Mouse (Mus musculus) heart, embryonic 15.5 days (tissue): ENCODE data around the gene Syngap1. TPM values are rescaled to one million over a fixed set of nuclear protein-coding genes. Genes with fewer than 3 reads are reported as not detected.

Experiments
- ATAC-seq: fragments of 200-750 bp; cut with Nextera tagmentation; replicated peaks from 2 replicates; pipeline ENCODE4 v1.8.0; 2017; ENCODE audit warnings: low read depth, moderate TSS enrichment; ENCODE audit not compliant: insufficient number of reproducible peaks, insufficient read depth, low FRiP score
- H3K27ac ChIP-seq: fragments of 300-500 bp; sonication (generic); 2 replicates; pipeline ENCODE4 v1.5.1; 2015; ENCODE audit warnings: mild to moderate bottlenecking, inconsistent platforms
- H3K27me3 ChIP-seq: fragments of 300-500 bp; sonication (generic); 2 replicates; pipeline ENCODE4 v1.6.1; 2015; ENCODE audit warnings: inconsistent platforms
- H3K36me3 ChIP-seq: fragments of 300-500 bp; sonication (generic); 2 replicates; pipeline ENCODE4 v1.6.1; 2015; ENCODE audit warnings: mild to moderate bottlenecking, inconsistent platforms
- H3K4me1 ChIP-seq: fragments of 300-500 bp; sonication (generic); replicated peaks from 2 replicates; pipeline ENCODE4 v1.6.1; 2015; ENCODE audit warnings: inconsistent platforms
- H3K4me2 ChIP-seq: fragments of 300-500 bp; sonication (generic); 2 replicates; pipeline ENCODE4 v1.6.1; 2015; ENCODE audit warnings: inconsistent platforms, mild to moderate bottlenecking, moderate library complexity
- H3K4me3 ChIP-seq: fragments of 300-500 bp; sonication (generic); 2 replicates; pipeline ENCODE4 v1.5.1; 2015; ENCODE audit warnings: mild to moderate bottlenecking, inconsistent platforms
- H3K9ac ChIP-seq: fragments of 300-500 bp; sonication (generic); 2 replicates; pipeline ENCODE4 v1.6.1; 2015; ENCODE audit warnings: mild to moderate bottlenecking, inconsistent platforms
- H3K9me3 ChIP-seq: fragments of 300-500 bp; sonication (generic); replicated peaks from 2 replicates; pipeline ENCODE4 v1.6.1; 2016; ENCODE audit warnings: inconsistent platforms
- WGBS: fragments of 180-500 bp; shearing (Covaris S2); methylation state at CpG from one replicate; pipeline ENCODE4 v1.1.7; 2015; ENCODE audit warnings: mixed read lengths; 5-methylcytosine and 5-hydroxymethylcytosine counted together
- polyA plus RNA-seq: library from polyadenylated mRNA; unstranded; fragments of >200 nt; fragmentation: Nextera tagmentation; extraction: Ambion mirVana; gene quantifications from 2 replicates; pipeline ENCODE4 v1.2.1, GENCODE M21; 2015

Syngap1 gene
- polyA plus RNA-seq, 1 experiment from 2014 or later, result 0.60 TPM

DNA sequence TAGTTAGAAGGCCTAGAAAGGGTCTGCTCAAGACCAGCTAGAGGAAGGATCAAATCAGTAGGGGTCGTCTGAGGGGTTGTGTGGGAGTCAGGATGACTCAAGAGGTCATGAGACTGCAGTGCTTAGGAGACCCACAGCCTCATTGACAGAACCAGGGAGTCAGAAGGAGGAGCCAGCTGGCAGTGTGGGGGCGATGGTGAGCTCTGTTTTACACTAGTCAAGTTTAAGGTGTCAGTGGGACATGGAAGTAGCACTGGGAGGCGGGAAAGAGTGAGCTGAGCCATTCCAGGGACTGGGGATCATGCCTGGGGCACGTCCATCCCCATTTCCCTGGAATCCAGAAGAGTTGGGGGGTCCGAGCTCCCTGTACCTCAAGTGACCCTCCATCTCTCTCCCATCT is 17.8 kb downstream of the Syngap1 start:
- H3K36me3 ChIP-seq, result peaks cover 32% of the 10 kb centered on the region; the same call in 1 of the 2 replicates
- peaks cover 17% of the 10 kb centered on the region for H3K4me1 ChIP-seq
- H3K4me3 ChIP-seq, result no peak overlapping the region
- H3K9ac ChIP-seq, result no peak overlapping the region
- H3K4me2 ChIP-seq, result no peak overlapping the region
- ATAC-seq, result no peak
- WGBS, result 47% methylated on average over 4 of the region's 5 CpGs
- H3K27ac ChIP-seq, result no peak overlapping the region
- no peaks in the 10 kb centered on the region for H3K9me3 ChIP-seq
- H3K27me3 ChIP-seq, result no peaks in the 10 kb centered on the region

DNA sequence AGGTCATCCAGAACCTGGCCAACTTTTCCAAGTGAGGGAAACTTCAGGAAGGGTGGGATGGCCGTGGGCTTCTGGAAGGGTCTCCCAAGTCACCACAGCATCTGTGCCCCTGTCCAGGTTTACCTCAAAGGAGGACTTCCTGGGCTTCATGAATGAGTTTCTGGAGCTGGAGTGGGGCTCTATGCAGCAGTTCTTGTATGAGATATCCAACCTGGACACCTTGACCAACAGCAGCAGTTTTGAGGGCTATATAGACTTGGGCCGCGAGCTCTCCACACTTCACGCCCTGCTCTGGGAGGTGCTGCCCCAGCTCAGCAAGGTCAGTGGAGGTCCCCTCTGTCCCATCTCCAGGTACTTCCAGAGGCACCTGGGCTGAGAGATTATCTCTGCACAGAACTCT is 18.8 kb downstream of the Syngap1 start:
- peaks cover 36% of the 10 kb centered on the region; the same call in 1 of the 2 replicates for H3K36me3 ChIP-seq

GRCm38 (mm10) chr17:26961572-26962240 is 20.7 kb downstream of the Syngap1 start:
- no peak overlapping the region for H3K4me2 ChIP-seq
- 86% methylated on average over 21 of the region's 21 CpGs for WGBS
- H3K36me3 ChIP-seq, result peaks cover 42% of the 10 kb centered on the region; the same call in 1 of the 2 replicates
- H3K4me1 ChIP-seq, result 0 out of 2 replicates have a peak, but pooled peaks cover 3% of the 10 kb centered on the region
- no peak for ATAC-seq
- H3K27ac ChIP-seq, result no peak overlapping the region
- no peaks in the 10 kb centered on the region for H3K27me3 ChIP-seq
- no peak overlapping the region for H3K4me3 ChIP-seq
- no peak overlapping the region for H3K9ac ChIP-seq
- no peaks in the 10 kb centered on the region for H3K9me3 ChIP-seq

More for the DNA sequence above, 18.8 kb downstream of the Syngap1 start:
- H3K4me3 ChIP-seq, result no peak overlapping the region
- no peaks in the 10 kb centered on the region for H3K9me3 ChIP-seq
- no peak for ATAC-seq
- H3K27me3 ChIP-seq, result no peaks in the 10 kb centered on the region
- H3K9ac ChIP-seq, result no peak overlapping the region
- peaks cover 10% of the 10 kb centered on the region for H3K4me1 ChIP-seq
- WGBS, result 88% methylated on average over 4 of the region's 4 CpGs
- no peak overlapping the region for H3K4me2 ChIP-seq
- no peak overlapping the region for H3K27ac ChIP-seq

- H3K4me1 ChIP-seq, result peaks cover 12% of the 10 kb centered on the region
- no peak overlapping the region for H3K27ac ChIP-seq
- peaks cover 16% of the 10 kb centered on the region; the same call in 1 of the 2 replicates for H3K36me3 ChIP-seq
- no peaks in the 10 kb centered on the region for H3K27me3 ChIP-seq
- no peaks in the 10 kb centered on the region for H3K9me3 ChIP-seq
- no peak overlapping the region for H3K9ac ChIP-seq
- no peak overlapping the region for H3K4me3 ChIP-seq
- ATAC-seq, result no peak
- WGBS, result 89% methylated on average over 11 of the region's 11 CpGs
- no peak overlapping the region for H3K4me2 ChIP-seq
Measured at GRCm38 (mm10) chr17:26966993-26967392, 25.9 kb downstream of the Syngap1 start.

- Histone ChIP-seq H3K4me3 (no peak overlapping the region), H3K27me3 (no peaks in the 10 kb centered on the region), H3K9ac (no peak overlapping the region), H3K9me3 (no peaks in the 10 kb centered on the region), H3K4me1 (peaks cover 17% of the 10 kb centered on the region), H3K36me3 (peaks cover 16% of the 10 kb centered on the region; the same call in 1 of the 2 replicates), H3K4me2 (no peak overlapping the region), H3K27ac (no peak overlapping the region)
- ATAC-seq, result no peak
- 89% methylated on average over 6 of the region's 6 CpGs for WGBS
Measured at GRCm38 (mm10) chr17:26967477-26967876, 26.4 kb downstream of the Syngap1 start.

DNA sequence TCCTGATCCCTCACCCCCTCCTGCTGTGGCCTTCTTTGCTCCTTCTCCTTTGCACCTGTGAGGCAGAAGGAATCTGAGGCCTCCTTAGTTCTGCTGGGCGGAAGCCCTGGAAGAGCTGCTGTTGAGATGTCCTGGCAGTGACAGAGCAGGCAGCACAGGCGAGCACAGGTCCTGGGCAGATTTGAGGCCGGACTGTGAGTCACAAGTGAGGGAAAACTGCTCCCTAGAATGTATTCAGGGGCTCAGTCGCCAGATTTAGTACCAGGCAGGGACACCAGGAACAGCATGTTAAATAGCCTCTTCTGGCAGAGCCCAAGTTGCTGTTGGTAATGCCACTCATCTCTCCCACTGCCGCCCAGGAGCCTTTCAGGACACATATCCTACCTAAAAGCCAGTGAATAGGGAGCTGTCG is 27.2 kb downstream of the Syngap1 start:
- ATAC-seq, result no peak
- Histone ChIP-seq H3K27ac (no peak overlapping the region), H3K36me3 (peaks cover 16% of the 10 kb centered on the region; the same call in 1 of the 2 replicates), H3K4me2 (no peak overlapping the region), H3K9ac (no peak overlapping the region), H3K4me3 (no peak overlapping the region), H3K9me3 (no peaks in the 10 kb centered on the region), H3K4me1 (peaks cover 17% of the 10 kb centered on the region), H3K27me3 (no peaks in the 10 kb centered on the region)
- 82% methylated on average over 6 of the region's 6 CpGs for WGBS

- no peak for ATAC-seq
- Histone ChIP-seq H3K9ac (no peak overlapping the region), H3K27me3 (no peaks in the 10 kb centered on the region)
Measured at GRCm38 (mm10) chr17:26969257-26969656, 28.2 kb downstream of the Syngap1 start.

DNA sequence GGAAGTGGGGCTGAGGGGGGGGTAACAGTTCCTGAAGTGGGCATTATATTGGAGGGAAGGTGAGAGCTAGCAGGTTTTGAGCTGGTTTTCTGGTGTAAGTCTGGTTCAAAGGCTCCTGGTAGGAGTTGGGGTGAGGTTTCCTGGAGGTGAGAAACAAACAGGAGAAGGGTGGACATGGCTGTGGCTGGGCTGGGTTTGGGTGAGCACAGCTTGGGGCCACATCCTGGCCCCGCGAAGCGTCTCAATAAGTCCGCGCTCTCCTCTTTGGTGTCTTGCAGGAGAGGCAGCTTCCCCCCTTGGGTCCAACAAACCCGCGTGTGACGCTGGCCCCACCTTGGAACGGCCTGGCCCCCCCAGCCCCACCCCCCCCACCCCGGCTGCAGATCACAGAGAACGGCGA is 29.2 kb downstream of the Syngap1 start:
- Histone ChIP-seq H3K36me3 (peaks cover 8% of the 10 kb centered on the region; the same call in 1 of the 2 replicates), H3K4me2 (no peak overlapping the region), H3K27me3 (no peaks in the 10 kb centered on the region), H3K9ac (no peak overlapping the region), H3K9me3 (no peaks in the 10 kb centered on the region), H3K27ac (no peak overlapping the region), H3K4me3 (no peak overlapping the region), H3K4me1 (peaks cover 31% of the 10 kb centered on the region)
- no peak for ATAC-seq
- 65% methylated on average over 12 of the region's 12 CpGs for WGBS

More at GRCm38 (mm10) chr17:26969257-26969656, 28.2 kb downstream of the Syngap1 start:
- 77% methylated on average over 6 of the region's 6 CpGs for WGBS
- Histone ChIP-seq H3K4me3 (no peak overlapping the region), H3K4me1 (peaks cover 26% of the 10 kb centered on the region), H3K4me2 (no peak overlapping the region), H3K36me3 (peaks cover 16% of the 10 kb centered on the region; the same call in 1 of the 2 replicates), H3K9me3 (no peaks in the 10 kb centered on the region), H3K27ac (no peak overlapping the region)

- Histone ChIP-seq H3K27ac (no peak overlapping the region), H3K4me3 (peak overlapping the region; percentile 90; the same call in 1 of the 2 replicates), H3K36me3 (peaks cover 12% of the 10 kb centered on the region), H3K9me3 (no peaks in the 10 kb centered on the region), H3K27me3 (no peaks in the 10 kb centered on the region), H3K4me1 (peaks cover 38% of the 10 kb centered on the region), H3K4me2 (peak overlapping the region; percentile 90; the same call in 1 of the 2 replicates), H3K9ac (peak overlapping the region; percentile 88; the same call in 1 of the 2 replicates)
- ATAC-seq, result no peak
- 66% methylated on average over 8 of the region's 8 CpGs for WGBS
Measured at GRCm38 (mm10) chr17:26971247-26971905, 30.3 kb downstream of the Syngap1 start.

- H3K27ac ChIP-seq, result peak overlapping the region; percentile 86
- peak overlapping the region; percentile 88 for H3K9ac ChIP-seq
- H3K4me2 ChIP-seq, result peak overlapping the region; percentile 90
- peaks cover 15% of the 10 kb centered on the region for H3K36me3 ChIP-seq
- H3K4me3 ChIP-seq, result peak overlapping the region; percentile 90
- peaks cover 38% of the 10 kb centered on the region for H3K4me1 ChIP-seq
- no peaks in the 10 kb centered on the region for H3K9me3 ChIP-seq
- 5% methylated on average over 3 of the region's 3 CpGs for WGBS
- no peak for ATAC-seq
- H3K27me3 ChIP-seq, result no peaks in the 10 kb centered on the region
Measured at GRCm38 (mm10) chr17:26972107-26972506, 31.1 kb downstream of the Syngap1 start.

DNA sequence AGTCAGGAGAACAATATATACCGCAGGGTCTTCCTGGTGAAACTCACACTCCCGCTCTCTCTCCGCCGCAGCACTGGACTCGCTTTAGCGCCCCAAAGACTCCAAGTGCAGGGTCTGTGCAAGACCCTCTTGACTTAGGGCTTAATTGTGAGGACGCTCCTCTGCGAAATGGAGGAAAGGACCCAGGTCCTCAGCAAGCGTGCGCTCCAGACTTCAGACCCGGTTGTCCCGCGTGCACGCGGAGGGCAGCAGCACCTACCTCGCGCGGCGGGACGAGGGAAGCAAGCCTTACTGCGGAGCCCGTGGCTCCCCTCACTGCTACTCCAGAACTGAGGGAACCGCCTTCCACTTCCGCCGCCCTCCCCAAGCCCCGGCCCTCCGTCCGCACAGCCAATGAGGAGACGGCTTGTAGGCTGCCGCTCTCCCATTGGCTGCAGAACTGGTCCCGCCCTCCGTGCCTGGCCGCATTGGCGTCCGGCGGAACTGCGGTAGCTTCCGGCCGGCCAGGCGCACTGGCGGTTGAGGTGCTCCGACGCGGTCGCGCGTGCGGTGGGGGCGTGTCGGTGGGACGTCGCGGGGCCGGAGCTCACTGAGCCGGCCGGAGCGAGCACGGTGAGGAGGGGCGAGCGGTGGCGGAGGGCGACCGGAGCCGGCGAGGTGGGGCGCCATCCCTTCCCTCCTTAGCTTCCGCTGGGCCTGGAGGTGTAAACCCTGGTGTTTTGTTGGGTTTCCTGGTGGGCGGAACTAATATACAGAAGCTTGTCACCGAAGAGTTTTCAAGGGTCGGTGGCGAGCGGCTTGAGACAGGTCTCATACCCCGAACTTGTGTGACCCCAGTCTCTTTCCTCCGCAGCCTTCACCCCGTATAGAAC is 31.9 kb downstream of the Syngap1 start, which contains the start of gene Zbtb9:
Zbtb9 (plus strand) TSS at position 465 of the 872 bp plus-strand sequence.
- peak within 1 kb of the TSS; percentile 86 for H3K27ac ChIP-seq
- H3K9ac ChIP-seq, result peak within 1 kb of the TSS; percentile 88
- no peaks in the 10 kb centered on the region for H3K9me3 ChIP-seq
- H3K4me2 ChIP-seq, result peak within 1 kb of the TSS; percentile 90
- ATAC-seq, result peak; percentile 98
- H3K36me3 ChIP-seq, result peaks cover 18% of the 10 kb centered on the region
- under 1% methylated on average over 75 of the region's 75 CpGs for WGBS
- peaks cover 38% of the 10 kb centered on the region for H3K4me1 ChIP-seq
- no peaks in the 10 kb centered on the region for H3K27me3 ChIP-seq
- H3K4me3 ChIP-seq, result peak within 1 kb of the TSS; percentile 90
